Mouse (Mus musculus) hindbrain, postnatal 0 days (tissue): ENCODE data around the gene Aatf. TPM values are rescaled to one million over a fixed set of nuclear protein-coding genes. Genes with fewer than 3 reads are reported as not detected.

Experiments used
- ATAC-seq: fragments of 200-750 bp; cut with Nextera tagmentation; 2 replicates; pipeline ENCODE4 v1.8.0; 2017; ENCODE audit warnings: mild to moderate bottlenecking, moderate TSS enrichment, moderate library complexity
- DNase-seq: peaks from one replicate; pipeline ENCODE4 v3.0.0-alpha.2; 2015; ENCODE audit warnings: low spot score
- H3K27ac ChIP-seq: fragments of 300-500 bp; sonication (generic); 2 replicates; pipeline ENCODE4 v1.5.1; 2014; ENCODE audit warnings: mild to moderate bottlenecking
- H3K27me3 ChIP-seq: fragments of 300-500 bp; sonication (generic); 2 replicates; pipeline ENCODE4 v1.6.1; 2014; ENCODE audit warnings: low read length, mixed read lengths; ENCODE audit not compliant: insufficient read depth
- H3K36me3 ChIP-seq: fragments of 300-500 bp; sonication (generic); 2 replicates; pipeline ENCODE4 v1.6.1; 2014; ENCODE audit warnings: low read length, mixed read lengths; ENCODE audit not compliant: insufficient read depth
- H3K4me1 ChIP-seq: fragments of 300-500 bp; sonication (generic); 2 replicates; pipeline ENCODE4 v1.6.1; 2014; ENCODE audit warnings: antibody characterized with exemption, low read length, mixed read lengths; ENCODE audit not compliant: insufficient read depth
- H3K4me2 ChIP-seq: fragments of 300-500 bp; sonication (generic); 2 replicates; pipeline ENCODE4 v1.6.1; 2014; ENCODE audit warnings: low read depth, mild to moderate bottlenecking, low read length, moderate library complexity, mixed read lengths
- H3K4me3 ChIP-seq: fragments of 300-500 bp; sonication (generic); 2 replicates; pipeline ENCODE4 v1.5.1; 2014; ENCODE audit warnings: low read length
- H3K9ac ChIP-seq: fragments of 300-500 bp; sonication (generic); replicated peaks from 2 replicates; pipeline ENCODE4 v1.6.1; 2014; ENCODE audit warnings: mild to moderate bottlenecking, low read length, moderate library complexity, mixed read lengths
- H3K9me3 ChIP-seq: fragments of 300-500 bp; sonication (generic); 2 replicates; pipeline ENCODE4 v1.6.1; 2016; ENCODE audit warnings: low read length, mixed read lengths
- CTCF ChIP-seq: IDR thresholded peaks from 2 replicates; pipeline ENCODE4 v1.5.1; 2016; ENCODE audit warnings: antibody characterized with exemption, control low read depth, low read depth
- WGBS: fragments of 180-500 bp; shearing (Covaris S2); extraction: QIAGEN DNeasy Blood & Tissue Kit; methylation state at CpG from one replicate; pipeline ENCODE4 v1.1.7; 2014; 5-methylcytosine and 5-hydroxymethylcytosine counted together
- polyA plus RNA-seq: library from polyadenylated mRNA; unstranded; fragments of >200 nt; fragmentation: Nextera tagmentation; extraction: Ambion mirVana; gene quantifications from 2 replicates; pipeline ENCODE4 v1.2.1, GENCODE M21; 2015
- total RNA-seq: library from RNA; depleted of rRNA; stranded (reverse); fragments of >200 nt; gene quantifications from 2 replicates; pipeline ENCODE4 v1.2.3, GENCODE M21; 2014

Gene Aatf
- total and polyA plus RNA-seq, 2 experiments from 2014 or later, result 17.2 to 42.7 TPM

DNA sequence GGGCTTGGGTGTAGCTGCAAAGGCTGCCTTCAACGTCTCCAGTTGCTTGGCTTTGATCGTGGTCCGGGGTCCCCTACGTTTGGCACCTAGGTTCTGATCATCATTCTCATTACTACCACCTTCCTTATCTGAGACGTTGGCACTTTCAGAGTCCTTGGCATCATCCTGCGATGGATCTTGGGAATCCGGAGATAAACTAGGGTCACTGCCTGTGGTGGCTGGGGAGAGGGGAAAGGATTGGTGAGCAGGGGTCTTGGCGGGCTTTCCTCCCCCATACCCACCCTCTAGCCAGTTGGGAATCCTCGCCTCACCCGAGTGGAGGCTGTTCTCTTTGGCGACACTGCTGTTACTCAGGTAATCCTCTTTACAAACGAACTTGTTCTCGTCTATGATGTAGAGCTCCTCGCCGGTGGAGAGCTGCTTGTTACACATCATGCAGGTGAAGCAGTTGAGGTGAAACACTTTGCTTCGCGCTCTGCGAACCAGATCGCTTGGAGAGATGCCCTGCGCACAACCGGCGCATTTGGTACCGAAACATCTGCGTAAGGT, 8.5 kb upstream of the Aatf start:
- Histone ChIP-seq H3K9ac (peak overlapping the region; percentile 69), H3K4me2 (peak overlapping the region; percentile 68), H3K27me3 (peaks cover 23% of the 10 kb centered on the region), H3K27ac (peak overlapping the region; percentile 77), H3K4me3 (peak overlapping the region; percentile 56), H3K9me3 (no peaks in the 10 kb centered on the region), H3K36me3 (no peaks in the 10 kb centered on the region), H3K4me1 (peaks cover 4% of the 10 kb centered on the region; the same call in 1 of the 2 replicates)
- ATAC-seq (no peak), DNase-seq (no peak)
- no peak for TF ChIP-seq CTCF
- 10% methylated on average over 24 of the region's 24 CpGs for WGBS

DNA sequence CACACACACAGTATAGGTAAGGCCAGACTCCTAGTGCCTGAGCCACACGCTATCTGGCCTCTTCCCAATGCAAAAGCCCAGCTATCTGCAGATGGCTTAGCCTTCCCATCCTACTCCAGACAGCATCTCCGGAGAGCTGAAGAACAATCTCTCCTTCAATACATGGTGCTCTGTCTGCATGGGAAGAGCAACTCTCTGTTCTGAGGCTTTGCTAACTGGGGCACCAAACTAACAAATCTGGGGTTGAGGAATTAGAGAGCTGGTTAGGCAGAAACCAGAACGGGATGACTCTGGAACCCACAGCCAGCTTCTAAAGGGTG, 7.7 kb upstream of the Aatf start:
- DNase-seq (no peak), ATAC-seq (no peak)
- H3K27ac ChIP-seq, result peak overlapping the region; percentile 77
- no peak for TF ChIP-seq CTCF
- H3K9ac ChIP-seq, result peak overlapping the region; percentile 69
- WGBS, result 19% methylated on average over 3 of the region's 3 CpGs
- H3K4me2 ChIP-seq, result peak overlapping the region; percentile 68
- H3K36me3 ChIP-seq, result no peaks in the 10 kb centered on the region
- peaks cover 25% of the 10 kb centered on the region for H3K27me3 ChIP-seq
- no peaks in the 10 kb centered on the region for H3K9me3 ChIP-seq
- H3K4me3 ChIP-seq, result peak overlapping the region; percentile 56
- H3K4me1 ChIP-seq, result peaks cover 1% of the 10 kb centered on the region; the same call in 1 of the 2 replicates

DNA sequence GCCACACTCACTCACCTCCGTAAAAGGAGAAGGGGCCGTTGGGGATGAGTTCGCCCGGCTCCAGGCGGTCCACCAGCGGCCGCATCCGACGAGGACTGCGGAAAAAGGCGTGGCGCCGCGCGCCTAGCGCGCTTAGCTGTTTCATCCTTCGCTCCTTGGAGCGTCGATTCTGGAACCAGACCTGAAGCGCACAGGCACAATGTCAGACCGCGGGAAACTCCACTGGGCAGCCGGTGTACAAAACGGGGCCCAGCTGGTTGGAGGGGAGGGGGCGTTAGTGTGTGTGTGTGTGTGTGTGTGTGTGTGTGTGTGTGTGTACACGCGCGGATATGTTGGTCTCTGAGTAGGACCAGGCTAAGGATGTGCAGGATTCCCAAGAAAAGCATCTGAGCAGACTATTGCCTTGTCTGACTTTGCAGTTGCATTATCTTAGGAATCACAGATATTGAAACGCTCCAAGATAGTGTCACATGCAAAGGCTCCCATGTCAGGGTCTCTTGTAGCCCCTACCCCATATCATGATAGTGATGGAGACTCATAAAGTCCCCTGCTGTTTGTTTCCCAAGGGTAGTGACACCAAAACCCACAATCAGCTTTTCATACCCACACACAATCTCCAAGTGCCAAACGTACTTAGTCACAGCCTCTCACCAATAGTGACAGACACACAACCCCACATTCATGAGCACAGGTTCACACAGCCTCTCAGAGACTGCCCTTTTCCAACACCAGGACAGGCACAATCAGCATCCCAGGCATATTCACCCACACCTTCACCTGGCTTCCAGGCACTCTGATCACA, 7.1 kb upstream of the Aatf start:
- H3K9me3 ChIP-seq, result no peaks in the 10 kb centered on the region
- H3K27ac ChIP-seq, result peak overlapping the region; percentile 77
- peak overlapping the region; percentile 56 for H3K4me3 ChIP-seq
- peaks cover 30% of the 10 kb centered on the region for H3K27me3 ChIP-seq
- no peaks in the 10 kb centered on the region for H3K4me1 ChIP-seq
- H3K36me3 ChIP-seq, result no peaks in the 10 kb centered on the region
- peak overlapping the region; percentile 69 for H3K9ac ChIP-seq
- DNase-seq (no peak), ATAC-seq (no peak)
- WGBS, result 4% methylated on average over 31 of the region's 31 CpGs
- H3K4me2 ChIP-seq, result peak overlapping the region; percentile 68
- no peak for TF ChIP-seq CTCF

DNA sequence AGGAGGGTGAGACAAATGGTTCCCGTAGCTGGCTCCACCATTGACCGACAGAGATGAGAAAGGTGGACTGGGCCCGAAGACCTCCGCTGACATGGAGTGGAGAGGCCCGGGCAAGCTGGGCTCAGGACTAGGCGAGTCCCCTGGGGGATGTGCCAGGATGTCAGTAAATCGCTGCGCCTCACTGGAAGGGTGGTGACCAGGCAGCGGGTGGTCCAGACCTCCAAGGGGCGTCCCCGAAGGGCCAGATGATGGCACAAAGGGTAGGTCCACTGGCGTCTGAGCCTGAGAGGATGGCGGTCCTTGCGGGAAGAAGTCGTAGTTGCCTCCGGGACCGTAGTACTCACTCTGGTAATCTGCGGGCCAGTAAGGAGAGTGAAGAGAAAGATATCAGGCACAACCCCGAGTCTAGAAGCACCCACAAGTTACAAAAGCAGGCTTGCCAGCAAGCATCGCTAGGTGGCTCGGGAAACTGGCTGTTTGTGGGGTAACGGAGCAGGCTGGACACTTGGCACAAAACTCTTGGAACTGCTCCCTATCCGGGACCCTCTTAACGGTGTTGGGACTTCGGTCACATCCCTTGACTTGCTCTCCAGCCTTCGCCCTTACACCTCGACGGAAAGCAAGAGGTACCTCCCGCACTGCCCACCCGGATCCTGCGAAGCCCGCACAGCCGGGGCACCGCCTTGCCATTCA, 6.4 kb upstream of the Aatf start:
- Histone ChIP-seq H3K4me1 (no peaks in the 10 kb centered on the region), H3K4me3 (peak overlapping the region; percentile 56), H3K4me2 (peak overlapping the region; percentile 68), H3K9ac (peak overlapping the region; percentile 51), H3K36me3 (no peaks in the 10 kb centered on the region), H3K27me3 (peaks cover 37% of the 10 kb centered on the region), H3K9me3 (no peaks in the 10 kb centered on the region), H3K27ac (peak overlapping the region; percentile 77)
- no peak for DNase-seq
- no peak for ATAC-seq
- TF ChIP-seq CTCF, result no peak
- WGBS, result 6% methylated on average over 33 of the region's 34 CpGs

DNA sequence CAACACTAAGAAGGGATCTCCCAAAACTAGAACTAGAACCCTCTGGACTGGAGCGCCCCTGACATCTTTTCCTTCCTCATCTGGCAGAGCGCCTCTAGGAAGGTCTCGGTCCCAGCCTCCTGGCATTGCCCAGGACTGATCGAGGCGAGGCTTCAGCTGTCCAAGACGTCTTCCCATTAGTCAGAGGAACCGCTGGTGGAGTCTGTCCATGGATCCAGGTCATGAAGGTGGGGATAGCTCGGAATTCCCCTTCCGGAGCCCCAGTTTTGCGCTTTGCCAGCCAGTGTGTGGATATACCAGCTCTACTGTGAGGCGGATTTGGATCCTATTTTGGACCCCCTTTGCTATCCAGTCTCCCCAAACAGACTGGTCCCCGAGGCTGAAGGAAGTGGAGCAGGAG, 5.7 kb upstream of the Aatf start:
- no peak for TF ChIP-seq CTCF
- Histone ChIP-seq H3K9me3 (no peaks in the 10 kb centered on the region), H3K36me3 (no peaks in the 10 kb centered on the region), H3K9ac (peak overlapping the region; percentile 51), H3K27ac (peak overlapping the region; percentile 32; the same call in 1 of the 2 replicates), H3K27me3 (peaks cover 37% of the 10 kb centered on the region), H3K4me3 (peak overlapping the region; percentile 56), H3K4me1 (0 out of 2 replicates have a peak, but pooled peaks cover under 1% of the 10 kb centered on the region), H3K4me2 (peak overlapping the region; percentile 68)
- WGBS, result 17% methylated on average over 12 of the region's 12 CpGs
- ATAC-seq (no peak), DNase-seq (no peak)

DNA sequence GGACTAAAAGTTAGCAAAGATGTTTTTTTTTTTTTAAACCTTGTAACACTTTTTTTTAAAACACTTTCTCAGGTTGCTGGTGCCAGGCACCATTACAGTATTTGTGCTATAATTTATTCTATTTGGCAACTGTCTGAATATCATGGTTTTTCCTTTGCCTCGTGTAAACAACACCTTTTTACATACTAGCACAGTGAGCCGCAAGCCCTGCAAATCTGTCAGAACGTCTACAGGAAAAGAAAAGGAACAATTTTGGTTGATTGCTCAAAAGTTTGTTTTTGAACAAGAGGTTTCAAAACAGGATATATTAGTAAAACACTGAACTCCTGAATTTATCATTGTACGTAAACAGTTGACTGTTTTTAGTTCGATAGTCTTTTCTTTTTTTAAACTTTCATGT, 4.9 kb upstream of the Aatf start:
- no peak for ATAC-seq
- WGBS, result 39% methylated on average over 5 of the region's 5 CpGs
- H3K27me3 ChIP-seq, result peaks cover 36% of the 10 kb centered on the region
- no peak for TF ChIP-seq CTCF
- peak overlapping the region; percentile 68 for H3K4me2 ChIP-seq
- H3K9ac ChIP-seq, result no peak overlapping the region
- no peak overlapping the region for H3K27ac ChIP-seq
- DNase-seq, result no peak
- H3K4me3 ChIP-seq, result peak overlapping the region; percentile 56
- no peaks in the 10 kb centered on the region for H3K9me3 ChIP-seq
- H3K36me3 ChIP-seq, result no peaks in the 10 kb centered on the region
- peaks cover 4% of the 10 kb centered on the region; the same call in 1 of the 2 replicates for H3K4me1 ChIP-seq
